Mouse (Mus musculus) lung, postnatal 14 days (tissue): ENCODE measurements around the gene Tmem222.
A peak's percentile ranks its signal among the peaks of the same experiment; 100 is the strongest.

Source experiments
- DNase-seq: peaks from one replicate; pipeline ENCODE4 v3.0.0; 2021

Tmem222 gene

DNA sequence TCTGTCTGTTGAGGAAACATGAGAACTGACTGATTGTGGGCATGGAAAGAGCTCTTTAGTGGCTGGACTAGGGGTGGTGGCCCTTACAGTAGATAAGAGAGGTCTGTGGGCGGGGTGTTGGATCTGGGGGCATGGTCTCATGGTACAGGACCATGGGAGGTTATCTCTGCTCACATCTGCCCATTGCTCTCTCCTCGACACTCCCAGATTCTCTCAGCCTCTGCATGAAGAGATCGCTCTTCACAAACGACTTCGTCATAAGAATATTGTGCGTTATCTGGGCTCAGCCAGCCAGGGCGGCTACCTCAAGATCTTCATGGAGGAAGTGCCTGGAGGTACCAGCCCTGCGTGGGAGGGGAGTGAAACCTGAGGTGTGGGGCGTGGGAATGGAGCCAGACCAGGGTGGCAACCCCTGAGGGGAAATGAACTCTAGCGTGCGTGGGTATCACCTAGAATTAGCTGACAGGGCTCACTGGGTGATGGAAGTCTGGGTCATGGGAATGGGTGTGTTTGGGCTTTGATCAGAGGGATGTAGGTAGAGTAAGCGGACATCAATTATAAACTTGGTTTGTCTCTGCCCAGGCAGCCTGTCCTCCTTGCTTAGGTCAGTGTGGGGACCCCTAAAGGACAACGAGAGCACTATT is 29.7 kb downstream of the Tmem222 start:
- DNase-seq, result no peak

DNA sequence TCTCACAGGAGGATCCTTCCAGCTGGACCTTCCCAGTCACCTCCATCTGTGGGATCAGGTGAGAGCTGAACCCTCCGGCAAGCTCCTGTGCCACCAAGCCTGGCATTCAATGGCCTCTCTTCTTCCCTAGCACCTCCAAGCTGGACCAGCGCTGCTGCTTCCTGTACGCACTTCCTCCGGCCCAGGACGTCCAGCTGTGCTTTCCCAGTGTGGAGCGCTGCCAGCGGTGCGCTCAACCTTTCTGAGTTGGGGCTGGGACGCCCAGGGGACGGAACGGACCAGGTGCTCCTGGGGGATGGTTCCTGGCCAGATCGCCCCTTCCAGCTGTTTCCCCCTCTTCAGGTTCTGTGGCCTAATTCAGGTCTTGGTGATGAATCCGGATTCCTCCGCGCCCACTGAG is 30.5 kb downstream of the Tmem222 start:
- peak; percentile 57 for DNase-seq

DNA sequence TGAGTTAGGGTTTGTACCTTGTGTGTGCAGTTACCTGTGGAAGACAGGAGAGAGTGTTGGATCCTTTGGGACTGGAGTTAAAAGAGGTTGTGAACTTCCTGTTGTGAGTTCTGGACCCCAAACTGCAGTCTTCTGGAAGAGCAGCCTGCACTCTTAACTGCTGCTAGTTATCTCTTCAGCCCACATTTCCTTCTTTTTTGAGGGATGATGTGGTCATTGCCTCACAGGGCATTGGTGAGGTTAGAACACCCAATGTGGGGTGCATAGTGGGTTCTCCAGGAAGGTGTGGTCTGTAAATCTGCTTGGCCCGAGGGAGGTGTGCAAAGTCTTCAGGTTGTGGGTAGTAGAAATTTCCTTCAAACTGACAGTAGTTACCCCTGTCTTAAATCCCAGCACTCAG is 33.3 kb downstream of the Tmem222 start:
- DNase-seq, result no peak

DNA sequence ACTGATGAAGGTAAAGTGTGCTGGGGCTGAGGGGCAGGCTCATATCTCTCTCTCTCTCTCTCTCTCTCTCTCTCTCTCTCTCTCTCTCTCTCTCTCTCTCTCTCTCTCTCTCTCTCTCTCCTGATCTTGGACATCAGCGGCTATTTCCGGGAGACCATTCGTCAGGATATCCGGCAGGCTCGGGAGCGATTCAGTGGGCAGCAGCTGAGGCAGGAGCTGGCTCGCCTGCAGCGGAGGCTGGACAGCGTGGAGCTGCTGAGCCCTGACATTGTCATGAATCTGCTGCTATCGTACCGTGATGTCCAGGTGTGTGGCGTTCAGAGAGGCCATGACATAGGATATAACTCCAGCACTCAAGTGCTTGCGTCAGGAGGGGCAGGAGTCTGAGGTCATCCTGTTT is 34.1 kb downstream of the Tmem222 start:
- DNase-seq, result peak; percentile 43

DNA sequence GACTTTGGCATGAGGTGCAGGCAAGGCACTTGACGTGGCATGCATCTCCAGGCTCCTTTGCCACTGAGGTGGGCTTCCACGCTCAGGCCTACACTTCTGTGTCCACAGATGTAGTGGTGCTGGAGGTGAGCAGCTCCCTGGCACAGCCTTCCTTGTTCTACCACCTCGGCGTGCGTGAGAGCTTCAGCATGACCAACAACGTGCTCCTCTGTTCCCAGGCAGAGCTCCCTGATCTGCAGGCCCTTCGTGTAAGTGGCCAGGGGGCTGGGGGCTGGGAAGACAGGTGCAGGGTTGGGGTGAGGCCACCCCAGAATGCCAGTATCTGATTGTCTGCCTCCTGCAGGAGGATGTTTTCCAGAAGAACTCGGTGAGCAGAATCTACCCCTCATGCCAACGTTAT is 34.9 kb downstream of the Tmem222 start:
- no peak for DNase-seq

DNA sequence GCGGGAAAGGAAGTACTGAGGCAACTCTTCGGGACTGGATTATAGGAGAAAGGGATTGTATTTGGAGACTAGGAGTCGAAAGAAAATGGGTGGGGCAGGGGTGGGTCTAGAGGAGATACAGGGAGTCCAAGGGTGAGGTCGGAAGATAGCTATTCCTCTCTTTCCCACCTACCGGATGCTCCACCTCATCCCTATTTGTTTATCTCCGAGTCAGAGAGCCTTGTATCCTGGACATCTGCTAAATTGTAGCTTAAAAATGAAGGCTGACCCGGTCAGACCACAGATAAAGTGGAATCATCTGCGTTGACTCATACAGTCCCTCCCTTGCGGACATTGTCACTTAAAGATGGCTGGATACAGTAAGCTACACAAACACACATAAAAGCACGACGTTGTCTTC is 35.7 kb downstream of the Tmem222 start:
- no peak for DNase-seq

DNA sequence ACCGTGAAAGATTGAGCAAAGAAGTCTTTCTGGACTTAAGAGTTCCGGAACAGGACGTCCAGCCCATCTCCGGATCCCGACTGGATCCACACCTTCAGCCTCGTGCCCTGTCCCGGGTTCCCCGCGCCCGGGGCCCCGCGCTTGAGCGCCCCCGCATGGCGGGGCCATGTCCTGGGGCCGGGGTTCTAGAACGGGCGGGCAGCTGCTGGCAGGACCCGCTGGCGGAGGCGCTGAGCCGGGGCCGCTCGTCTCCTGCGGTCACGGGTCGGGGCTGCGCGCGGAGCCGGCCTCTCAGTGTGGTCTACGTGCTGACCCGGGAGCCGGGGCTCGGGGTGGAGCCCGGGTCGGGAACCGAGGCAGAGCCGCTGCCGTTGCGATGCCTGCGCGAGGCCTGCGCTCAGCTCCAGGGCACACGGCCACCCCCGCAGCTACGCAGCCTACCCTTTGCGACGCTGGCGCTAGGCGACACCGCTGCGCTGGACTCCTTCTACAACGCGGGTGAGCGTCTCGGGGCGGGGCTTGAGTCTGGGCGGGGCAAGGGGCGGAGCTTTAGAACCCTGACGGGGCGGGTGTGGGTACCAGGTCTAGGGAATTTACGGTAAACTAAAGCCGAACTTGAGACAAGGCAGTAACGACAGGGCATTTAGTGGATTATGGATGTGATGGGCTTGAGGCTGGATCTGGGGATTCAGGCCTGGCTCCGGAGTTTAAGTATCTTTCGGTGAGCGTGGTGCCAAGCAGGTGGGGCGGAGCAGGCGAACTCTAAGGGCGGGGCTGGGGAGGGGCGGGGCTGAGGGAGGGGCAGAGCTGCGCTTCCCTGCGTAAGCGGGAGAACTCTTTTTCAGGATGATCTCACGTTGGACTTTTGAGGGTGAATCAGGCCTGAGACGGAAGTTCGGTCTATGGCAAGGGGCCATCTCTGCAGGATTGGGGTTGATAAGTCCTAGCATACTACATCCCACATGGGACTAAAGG is 36.4 kb downstream of the Tmem222 start:
- peak; percentile 94 for DNase-seq

DNA sequence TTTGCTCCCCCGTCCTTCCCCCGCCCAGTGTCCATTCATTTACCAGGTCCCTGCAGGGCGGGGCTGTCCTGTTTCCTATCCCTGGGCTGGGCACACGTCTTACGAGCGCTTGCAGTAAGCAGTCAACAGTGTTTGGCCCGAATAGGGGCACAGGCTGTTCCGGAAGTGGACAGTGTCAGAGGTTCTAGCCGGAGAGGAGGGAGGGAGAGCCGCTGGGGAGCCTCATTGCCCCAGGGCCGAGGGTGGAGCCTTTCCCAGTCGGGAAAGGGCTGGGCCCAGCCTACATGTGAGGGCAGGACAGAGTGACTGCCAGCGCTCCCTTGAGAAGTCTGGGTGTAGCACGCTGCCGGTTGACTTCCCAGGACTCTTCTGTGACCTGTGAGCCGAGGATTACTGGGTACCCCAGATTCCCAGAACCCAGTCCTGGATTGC is 37.1 kb downstream of the Tmem222 start, which contains the start of gene Map3k6:
Gene Map3k6, plus strand, starts transcription at position 329 of the 432 bp plus-strand sequence.
- DNase-seq, result peak; percentile 90

DNA sequence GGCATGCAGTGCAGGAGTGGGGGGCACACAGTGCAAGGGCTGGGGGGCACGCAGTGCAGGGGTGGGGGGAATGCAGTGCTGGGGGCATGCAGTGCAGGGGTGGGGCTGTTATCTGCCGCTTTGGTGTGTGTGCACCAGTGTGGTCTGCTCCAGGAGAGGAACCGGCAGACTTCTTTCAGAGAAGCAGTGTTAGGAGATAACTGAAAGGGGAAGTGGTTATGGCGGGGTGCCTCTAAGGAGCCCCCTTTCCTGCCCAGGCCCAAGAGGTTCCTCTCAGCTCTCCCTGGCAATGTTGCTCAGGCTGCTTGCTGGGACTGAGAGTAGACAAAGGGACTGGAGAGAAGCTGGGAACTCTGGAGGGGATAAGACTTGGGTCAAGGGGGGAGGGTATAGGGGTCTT is 39.7 kb downstream of the Tmem222 start:
- DNase-seq, result no peak

DNA sequence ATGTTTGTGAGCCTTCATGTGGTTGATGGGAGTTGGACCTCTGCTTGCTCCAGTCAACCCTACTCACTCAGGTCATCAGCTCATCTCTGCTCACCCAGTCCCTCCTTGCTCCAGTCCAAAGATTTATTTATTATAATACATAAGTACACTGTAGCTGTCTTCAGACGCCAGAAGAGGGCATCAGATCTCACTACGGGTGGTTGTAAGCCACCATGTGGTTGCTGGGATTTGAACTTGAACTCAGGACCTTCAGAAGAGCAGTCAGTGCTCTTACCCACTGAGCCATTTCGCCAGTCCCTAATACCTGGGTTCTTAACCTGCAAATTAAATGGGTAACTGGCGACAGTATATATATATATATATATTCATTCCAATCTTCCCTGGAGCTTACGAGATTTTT is 42.2 kb downstream of the Tmem222 start:
- no peak for DNase-seq

DNA sequence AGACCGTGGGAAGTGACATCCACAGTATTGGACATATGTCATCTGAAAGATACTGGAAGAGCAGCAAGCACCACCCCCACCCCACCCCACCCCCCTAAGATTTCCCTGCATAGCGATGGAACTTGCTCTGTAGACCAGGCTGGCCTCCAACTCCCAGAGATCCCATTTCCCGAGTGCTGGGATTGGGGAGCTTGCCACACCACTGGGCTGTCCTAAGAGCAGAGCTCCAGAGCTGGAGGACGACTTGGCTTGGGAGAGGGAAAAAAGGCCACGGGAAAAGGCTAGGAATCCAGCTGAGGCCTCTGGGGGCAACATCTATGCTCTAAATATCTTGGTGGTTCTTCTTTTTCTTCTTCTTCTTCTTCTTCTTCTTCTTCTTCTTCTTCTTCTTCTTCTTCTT is 42.8 kb downstream of the Tmem222 start:
- DNase-seq, result no peak

DNA sequence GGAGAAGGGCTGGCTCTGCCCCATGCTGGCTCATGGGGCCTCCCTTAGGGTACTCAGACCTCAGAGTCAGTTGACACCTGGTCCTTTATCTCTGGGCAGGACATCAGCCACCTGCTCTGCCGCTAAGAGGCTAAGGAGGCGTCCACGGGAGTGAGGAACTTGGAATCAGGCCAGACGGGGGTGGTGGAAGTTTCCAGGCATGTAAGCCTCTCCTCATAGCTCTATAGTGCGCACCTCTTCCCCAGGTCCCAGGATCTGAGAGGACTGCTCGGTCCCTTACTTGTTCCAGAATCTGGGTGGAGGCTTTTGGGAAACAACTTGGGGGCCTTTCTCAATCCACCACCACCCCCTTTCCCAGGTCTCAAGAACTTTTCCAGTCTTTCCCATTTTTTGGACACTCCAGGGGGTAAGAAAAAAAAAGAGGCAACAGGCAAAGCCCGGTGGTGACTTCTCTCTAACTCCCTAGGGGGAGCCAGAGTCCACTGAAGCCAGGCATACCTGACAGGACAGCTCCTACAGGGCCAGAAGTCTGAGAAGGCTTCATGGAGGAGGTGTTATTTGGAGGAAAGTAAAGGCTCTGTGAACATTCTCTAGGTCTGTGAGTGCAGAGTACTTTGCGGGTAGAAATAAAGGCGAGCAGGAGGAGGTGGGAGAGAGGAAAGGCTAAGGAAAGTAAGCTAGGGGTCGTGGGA is 44.2 kb downstream of the Tmem222 start:
- DNase-seq, result peak; percentile 71

DNA sequence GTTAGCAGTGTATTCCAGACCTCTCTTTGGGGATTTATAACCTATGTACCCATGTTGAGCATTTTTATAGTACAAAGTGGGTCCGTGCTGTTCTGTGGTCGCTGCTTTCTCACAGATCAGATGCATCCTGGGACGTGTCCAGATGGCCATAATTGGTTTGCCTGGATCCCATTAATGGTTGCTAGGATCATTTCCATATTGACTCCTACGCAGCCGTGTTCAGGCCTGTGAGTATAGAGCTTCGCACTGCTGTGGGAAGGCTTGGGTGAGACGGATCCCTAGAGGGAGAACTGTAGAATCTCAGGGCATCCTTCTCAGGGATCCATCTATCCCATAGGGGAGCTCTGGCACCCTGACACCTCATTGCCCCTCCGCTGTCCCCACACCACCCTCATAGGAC is 48.0 kb downstream of the Tmem222 start:
- DNase-seq, result no peak

DNA sequence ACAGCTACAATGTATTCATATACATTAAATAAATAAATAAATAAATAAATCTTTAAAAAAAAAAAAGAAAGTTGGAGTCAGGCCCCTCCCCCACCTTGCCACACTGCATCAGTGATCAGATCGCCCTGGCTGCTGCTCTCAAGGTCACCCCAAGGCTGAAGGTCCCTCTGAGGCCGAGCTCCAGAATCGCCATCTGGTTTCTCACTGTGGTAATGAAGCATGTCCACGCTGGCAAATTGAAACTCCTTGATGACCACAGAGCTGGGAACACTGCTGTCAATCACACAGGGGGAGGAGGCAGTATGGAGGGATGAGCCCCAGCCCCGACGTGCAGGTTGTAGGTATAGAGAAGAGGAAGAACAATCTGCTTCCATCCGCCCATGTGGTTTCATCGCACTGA is 50.0 kb downstream of the Tmem222 start:
- DNase-seq, result no peak

DNA sequence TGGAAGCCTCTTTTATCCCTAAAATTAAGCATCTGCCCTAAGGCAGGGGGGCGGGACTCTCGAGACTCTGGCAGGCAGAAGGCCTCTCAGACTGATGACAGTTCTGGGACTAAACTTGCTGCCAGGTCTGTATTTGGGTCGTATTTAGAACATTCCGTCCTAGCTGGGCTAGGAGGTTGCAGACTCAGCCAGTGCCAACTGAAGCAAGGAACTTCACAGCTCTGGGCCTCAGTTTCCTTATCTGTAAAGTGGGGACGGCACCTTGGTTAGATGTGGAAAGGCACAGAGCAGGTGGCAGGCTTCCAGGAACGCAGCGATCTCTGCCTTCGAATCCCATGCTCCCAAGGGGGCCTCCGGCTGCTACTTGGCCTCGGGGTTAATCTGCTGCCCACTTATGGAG is 51.5 kb downstream of the Tmem222 start:
- peak; percentile 48 for DNase-seq

DNA sequence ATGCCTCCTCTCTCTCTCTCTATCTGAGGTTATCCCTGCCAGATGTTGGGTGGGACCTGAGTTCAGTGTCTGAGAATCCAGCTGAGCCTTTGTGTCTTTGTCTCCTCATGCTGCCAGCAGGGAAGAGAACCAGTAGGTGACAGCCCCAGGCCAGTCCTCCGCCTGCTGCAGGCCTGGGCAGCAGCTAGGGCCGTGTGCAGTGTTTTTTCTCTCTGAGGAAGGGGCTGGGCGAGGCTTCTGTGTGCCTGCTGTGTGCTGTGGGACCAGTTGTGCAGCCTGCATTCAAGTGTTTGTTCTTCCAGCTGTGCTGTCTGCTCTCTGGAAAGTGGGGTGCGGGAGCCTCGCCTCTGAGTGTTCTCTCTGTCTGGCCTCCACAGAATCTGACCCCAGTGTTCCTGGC is 53.7 kb downstream of the Tmem222 start:
- no peak for DNase-seq

DNA sequence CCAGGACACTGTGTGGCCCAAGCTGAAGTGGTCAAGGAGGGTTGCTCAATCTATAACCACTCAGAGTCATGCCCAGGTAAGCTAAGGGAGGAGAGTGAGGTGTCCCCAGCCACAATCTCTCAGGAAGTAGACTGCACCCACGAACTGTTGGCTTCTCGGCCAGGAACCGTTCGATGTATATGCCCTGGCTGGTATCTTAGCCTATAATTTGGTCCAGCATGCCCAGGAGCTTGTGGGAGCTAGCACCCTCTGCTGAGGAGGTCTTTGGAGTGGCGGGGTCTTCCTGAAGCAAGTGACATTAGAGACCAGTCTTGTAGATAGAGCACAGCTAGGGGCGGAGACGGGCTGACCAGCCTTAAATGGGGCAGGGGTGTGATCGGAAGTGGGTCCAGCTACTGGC is 55.9 kb downstream of the Tmem222 start:
- DNase-seq, result no peak

DNA sequence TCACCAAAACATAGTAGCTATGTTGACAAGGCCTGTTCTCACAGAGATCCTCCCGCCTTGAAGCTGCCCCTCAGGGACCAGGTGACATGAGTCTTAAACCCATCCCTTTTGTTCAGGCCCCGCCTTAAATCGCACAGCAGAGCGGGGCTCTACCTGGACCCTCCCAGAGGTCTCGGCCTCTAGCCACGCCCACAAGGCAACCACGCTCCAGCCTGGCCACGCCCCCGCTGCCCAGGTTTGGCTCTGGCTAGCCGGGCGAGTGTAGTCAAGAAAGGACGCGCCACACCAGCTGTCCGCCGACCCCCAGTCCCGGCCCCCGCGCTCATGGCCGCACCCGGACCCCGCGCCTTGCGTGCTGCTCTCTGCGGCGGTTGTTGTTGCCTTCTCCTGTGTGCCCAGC is 56.9 kb downstream of the Tmem222 start:
- peak; percentile 59 for DNase-seq

DNA sequence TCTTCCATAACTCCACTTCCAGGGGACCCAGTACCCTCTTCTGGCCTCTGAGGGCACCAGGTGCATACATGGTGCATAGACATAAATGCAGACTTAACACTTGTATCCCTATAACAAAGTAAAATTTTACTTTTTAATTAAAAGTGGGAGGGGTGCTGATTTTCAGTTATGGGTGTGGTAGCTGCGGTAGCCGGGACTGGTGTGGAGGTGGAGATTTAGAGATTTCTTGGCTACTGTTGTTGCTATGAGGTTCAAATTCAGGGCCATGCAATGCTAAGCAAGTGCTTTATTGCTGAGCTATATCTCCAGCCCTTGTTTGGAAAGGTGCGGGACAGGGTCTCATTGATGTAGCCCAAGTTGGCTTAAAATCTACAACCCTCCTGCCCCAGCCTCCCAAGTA is 58.8 kb downstream of the Tmem222 start:
- no peak for DNase-seq

DNA sequence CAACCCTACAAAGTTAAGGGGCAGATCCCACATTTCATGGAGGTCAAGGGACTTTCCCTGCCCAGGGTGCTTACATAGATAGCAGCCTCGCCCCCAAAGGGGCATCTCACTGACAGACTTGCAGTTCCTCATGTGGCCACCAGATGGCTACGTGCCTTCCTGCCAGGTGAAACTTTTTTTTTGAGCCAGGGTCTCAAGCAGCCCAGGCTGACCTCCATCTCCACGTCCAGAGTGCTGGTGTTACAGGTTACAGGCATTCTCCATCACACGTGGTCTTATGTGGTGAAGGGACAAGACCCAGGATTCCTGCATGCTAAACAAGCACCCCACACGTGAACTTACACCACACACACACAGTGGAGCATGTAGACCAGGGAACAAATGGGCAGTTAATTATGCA is 60.0 kb downstream of the Tmem222 start:
- DNase-seq, result peak; percentile 76
